Mouse (Mus musculus) c-Kit-positive CD71-negative TER-119-negative erythroid progenitor cells, embryonic 14.5 days (primary cell): ENCODE data around the gene Zfp212.
"Not testable (repeated sequence)": the region's sequence is repeated elsewhere in the genome, so short reads cannot be mapped to it uniquely, and the experiment has no call there.

Source experiments
- DNase-seq: peaks from one replicate; pipeline ENCODE4 v3.0.0-alpha.2; 2013; ENCODE audit warnings: low read depth

The Zfp212 gene

DNA sequence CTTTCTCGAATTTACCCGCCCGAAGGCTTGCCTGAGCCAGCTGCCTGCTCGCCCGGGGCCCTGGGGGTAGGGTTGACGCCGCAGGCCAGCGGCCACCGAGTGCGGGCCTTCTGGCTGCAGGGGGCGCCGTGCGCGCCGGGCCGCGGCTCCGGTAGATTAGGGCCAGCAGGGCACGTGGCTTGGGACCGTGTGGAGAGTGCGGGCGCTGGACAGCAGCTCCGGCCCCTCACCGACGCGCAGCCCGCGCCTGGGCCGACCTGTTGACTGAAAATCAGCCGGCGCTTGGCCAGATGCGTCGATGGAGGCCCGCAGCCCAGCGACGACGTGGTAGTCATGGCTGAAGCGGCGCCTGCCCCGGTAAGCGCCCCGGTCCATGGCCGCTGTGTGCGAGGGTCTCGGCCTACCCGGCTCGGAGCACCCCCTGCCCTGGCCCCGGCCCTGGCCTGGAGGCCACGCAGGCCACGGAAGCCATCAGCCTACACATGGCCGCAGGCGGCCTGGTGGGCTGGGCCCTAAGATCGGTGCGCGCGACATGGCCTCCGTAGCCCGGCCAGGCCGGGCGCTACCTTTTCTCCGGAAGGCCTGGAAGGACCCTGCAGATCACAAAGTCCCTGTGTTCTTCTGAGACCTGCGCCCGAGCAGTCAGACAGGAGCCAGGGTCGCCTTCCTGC lies 22.9 kb downstream of the Zfp212 start:
- no peak for DNase-seq

DNA sequence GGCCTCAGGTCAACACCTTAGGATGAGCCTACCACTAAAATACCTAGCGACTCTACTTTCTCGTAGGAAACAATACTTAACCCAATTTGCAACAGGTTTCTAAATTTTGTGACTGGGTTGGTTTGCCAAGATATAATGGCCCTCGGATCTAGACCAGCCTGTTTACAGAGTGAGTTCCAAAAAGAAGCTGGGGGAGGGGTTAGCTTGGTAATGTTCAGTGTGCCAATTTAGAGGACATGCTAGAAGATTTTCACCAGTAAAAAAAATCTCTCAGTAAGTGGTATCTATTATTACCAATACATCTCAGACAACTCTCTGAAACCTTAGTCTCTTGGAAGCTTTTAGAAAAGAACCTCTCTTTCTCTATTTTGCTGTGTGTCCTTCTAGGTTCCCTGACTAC lies 23.4 kb downstream of the Zfp212 start:
- no peak for DNase-seq

DNA sequence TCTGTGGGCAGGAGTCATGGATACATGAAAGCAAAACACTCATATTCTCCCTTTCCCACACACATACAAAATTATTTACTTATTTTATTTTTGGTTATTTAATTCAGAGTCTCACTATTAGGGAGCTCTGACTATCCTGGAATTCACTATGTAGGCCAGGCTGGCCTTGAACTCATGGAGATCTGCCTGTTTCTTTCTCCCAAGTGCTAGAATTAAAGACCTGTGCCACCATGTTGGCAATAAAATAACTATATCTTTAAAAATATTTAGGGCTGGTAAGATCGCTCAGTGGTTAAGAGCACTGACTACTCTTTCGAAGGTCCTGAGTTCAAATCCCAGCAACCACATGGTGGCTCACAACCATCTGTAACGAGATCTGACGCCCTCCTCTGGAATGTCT lies 27.1 kb downstream of the Zfp212 start:
- DNase-seq: no peak

DNA sequence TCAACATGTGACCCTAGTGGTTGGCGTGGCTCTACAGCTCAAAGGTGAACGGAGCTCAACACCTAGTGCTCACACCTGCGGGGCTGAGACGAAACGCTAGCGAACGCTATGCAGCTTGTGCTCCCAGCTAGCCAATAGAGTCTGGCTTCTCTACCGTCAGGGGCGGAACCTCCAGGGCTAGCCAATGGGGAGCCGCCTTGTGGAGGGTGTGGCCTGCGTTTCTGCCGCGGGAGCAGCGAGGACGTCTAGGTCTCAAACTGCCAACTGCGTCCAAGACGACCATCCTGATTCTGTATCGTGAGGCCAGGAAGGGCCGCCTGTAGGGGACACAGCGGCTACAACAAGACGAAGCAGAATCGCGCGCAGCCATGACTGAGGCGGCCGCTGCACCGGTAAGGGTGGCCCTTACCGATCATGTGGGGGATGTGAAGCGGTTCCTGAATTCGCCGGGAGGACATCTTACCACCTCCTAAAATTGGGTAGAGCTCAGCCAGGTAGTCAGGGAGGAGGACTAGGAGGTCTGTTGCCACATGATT lies 33.0 kb downstream of the Zfp212 start, which contains the start of gene Zfp956:
Gene Zfp956, plus strand, starts transcription at position 200 of the 536 bp plus-strand sequence.
- DNase-seq: peak; percentile 88

DNA sequence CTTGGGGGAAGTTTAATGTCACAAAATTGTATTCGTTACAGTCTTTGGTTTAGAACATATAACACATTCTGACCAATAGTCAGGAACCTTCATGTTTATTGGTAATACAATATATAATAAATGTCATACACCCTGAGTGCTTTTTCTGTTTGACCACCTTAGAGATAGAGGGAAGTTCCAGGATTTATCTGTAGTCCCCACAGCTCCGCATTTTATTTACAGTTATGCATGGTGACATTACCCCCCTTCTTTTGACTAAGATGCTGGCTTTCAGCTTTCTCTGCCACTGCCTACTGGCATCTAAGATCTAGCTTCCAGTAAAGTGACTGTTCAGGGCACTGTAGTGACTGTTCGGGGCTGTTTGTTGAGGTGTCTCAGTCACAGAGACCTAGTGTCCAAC lies 34.1 kb downstream of the Zfp212 start:
- no peak for DNase-seq

DNA sequence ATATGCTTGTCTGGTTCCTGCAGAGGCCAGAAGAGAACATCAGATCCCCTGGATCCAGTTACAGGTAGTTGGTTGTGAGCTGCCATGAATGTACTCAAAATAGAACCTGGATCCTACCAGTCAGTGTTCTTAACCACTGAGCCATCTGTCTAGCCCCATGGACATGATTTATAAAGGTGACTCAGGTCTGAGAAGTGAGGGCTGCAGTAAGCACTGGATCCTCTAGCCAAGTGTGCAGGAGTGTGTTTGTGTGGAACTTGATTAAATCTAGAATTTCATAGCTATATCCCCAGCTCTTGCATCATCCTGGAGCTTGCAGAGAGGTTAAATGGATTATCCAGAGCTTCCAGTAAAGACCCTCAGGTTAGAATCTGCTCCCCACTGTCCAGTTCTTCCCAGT lies 37.5 kb downstream of the Zfp212 start:
- no peak for DNase-seq

DNA sequence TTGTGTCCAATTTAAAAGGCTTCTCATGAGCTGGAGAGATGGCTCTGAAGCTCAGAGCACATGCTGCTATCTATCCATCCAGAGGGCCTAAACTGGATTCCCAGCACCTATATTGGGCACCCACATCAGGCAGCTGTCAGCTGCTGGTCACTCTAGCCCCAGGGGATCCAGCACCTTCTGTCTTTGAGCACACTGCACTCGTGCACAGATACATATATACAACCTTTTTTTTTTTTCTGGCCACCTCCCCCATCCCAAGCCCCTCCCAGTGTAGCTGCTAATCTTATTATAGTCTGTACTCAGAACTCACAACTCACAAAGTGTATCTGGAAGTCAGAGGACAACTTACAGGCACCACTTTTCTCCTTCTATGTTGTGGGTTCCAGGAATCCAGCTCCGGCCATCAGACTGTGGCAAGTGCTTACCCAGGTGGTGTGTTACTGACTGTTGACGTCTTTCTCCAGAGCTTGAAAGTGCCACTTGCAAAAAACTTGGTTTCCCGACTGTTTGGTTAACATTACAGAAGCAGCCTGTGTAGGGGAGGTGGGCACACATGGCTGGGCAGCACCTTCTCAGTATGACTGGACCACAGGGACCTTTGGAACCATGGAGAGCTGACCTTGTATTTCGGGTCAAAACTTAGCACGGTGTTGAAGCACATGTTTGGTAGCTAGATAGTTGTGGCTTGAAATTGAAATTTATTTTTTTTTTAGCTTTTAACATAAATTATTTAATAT lies 40.6 kb downstream of the Zfp212 start:
- DNase-seq: no peak

DNA sequence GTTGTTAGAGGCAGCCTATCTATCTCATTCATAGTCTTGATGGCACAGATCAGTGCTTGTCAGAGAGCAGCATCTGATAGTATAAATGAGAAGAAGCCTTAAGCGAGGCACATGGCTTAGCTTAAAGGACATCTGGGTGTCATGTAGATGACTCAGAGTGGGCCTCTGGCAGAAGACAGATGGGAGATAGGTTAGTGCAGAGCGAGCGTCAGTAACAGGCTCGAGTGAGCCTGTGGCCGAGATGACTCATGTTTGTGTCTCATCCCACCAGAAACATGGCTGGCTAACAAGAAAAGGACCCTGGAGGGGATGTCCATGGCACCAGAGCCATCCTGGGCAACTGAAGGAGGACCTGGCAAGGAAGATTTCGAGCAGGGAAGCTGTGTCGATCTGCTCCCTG lies 42.8 kb downstream of the Zfp212 start:
- no peak for DNase-seq

DNA sequence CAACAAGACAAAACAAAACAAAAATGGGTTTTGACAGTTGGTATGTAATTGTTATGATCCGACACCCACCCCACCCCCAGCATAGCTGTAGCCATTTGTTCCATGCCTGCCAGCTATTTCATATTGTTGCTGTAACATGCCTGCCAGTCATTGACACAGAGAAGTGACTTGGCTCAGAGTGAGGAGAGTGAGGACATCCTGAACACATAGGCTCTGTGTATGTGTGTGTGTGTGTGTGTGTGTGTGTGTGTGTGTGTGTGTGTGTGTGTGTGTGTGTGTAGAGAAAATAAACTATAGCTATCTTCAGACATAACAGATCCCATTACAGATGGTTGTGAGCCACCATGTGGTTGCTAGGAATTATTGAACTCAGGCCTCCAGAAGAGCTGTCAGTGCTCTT lies 47.9 kb downstream of the Zfp212 start:
- not testable (repeated sequence) for DNase-seq

DNA sequence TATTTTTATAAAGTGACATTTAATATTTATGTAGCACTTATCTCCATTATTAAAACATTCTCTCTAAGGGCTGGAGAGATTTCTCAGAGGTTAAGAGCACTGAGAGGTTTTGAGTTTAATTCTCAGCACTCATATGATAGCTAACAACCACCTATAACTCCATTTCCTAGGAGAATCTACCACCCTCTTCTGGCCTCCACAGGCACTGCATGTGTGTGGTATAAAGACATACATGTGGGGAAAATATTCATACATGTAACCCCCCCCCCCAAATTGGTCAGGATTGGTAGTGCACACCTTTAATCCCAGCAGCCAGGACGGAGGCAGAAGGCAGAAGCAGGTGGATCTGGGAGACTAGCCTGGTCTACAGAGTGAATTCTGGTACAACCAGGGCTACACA lies 54.3 kb downstream of the Zfp212 start:
- DNase-seq: no peak

DNA sequence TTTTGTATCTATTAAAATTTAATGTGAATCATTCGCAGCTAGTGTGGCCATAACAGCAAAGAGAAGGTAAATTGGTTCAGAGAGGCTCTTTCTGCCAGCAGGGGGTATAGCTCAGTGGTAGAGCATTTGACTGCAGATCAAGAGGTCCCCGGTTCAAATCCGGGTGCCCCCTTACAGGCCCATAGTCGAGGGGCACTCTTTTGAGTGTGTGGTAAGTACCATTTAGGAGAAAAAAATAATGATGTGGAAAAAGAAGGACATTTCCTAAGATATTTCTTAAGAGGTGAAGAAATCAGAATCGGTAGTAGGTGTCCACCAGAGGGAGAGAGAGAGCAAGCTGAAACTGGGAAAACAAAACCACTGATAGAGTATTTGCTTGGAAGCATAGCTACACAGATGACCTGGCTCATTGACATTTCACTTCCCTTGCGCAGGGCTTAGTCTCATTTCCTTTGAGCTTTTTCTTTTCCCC lies 58.7 kb downstream of the Zfp212 start:
- DNase-seq: peak; percentile 75
